Mouse (Mus musculus): ENCODE data around the gene Tnnt2.

GRCm38 (mm10) chr1:135834983-135835382, 1.2 kb upstream of the Tnnt2 start:
- TF ChIP-seq POLR2A (IDR thresholded peaks at IDR 0.05; ENCODE audit: low read depth, low read length) (no peak), CTCF (IDR thresholded peaks at IDR 0.05; ENCODE audit: borderline replicate concordance, insufficient read depth, low read length) (no peak)
